Mouse (Mus musculus): ENCODE data around the gene Mrto4. TPM values are rescaled to one million over a fixed set of nuclear protein-coding genes. Genes with fewer than 3 reads are reported as not detected.
A peak's percentile ranks its signal among the peaks of the same experiment; 100 is the strongest.

The Mrto4 gene
- polyA plus RNA-seq, 1 experiment from 2014 or later: 98.9 TPM

DNA sequence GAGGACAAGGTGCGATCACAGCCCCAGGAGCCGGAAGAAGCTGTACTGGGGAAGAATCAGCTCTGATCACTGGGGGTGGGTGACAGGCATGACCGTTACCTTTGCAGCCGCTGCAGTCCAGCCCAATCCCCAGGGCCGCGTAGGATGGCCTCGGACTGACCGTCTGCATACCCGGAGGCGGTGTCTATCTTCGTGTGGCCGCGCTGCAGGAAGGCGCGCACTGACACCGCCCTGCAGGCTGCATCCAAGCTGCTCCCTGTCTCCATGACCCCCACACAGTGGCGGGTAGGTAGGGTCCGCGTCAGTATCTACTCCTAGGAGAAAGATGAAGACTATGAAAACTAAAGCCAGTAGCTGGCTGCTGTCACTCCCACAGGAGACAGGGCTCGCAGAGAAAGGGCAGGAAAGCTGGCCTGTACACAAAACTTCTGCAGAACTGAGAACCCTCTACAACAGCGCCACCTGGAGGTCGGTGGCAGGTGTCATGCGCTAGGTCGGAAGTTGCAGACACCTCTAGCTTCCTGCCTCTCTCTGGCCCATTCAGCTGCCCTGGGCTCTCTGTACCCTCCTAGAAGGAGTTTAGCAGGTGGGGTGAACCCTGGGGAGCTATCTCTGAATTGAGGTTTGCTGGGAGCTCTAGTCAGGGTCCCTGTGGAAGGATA lies 15.4 kb downstream of the Mrto4 start:
- Histone ChIP-seq H3K4me3 (peak overlapping the region; percentile 18), H3K9ac (no peak overlapping the region), H3K36me3 (no peaks in the 10 kb centered on the region), H3K27ac (no peak overlapping the region), H3K27me3 (peaks cover 8% of the 10 kb centered on the region), H3K4me1 (peaks cover 6% of the 10 kb centered on the region), H3K9me3 (no peaks in the 10 kb centered on the region), H3K4me2 (peak overlapping the region; percentile 28)
- WGBS: 23% methylated on average over 24 of the region's 24 CpGs
- ATAC-seq (ENCODE audit: insufficient number of reproducible peaks, low FRiP score, low TSS enrichment, low read depth): no peak

- peaks cover 8% of the 10 kb centered on the region for H3K27me3 ChIP-seq
- H3K4me1 ChIP-seq: peaks cover 6% of the 10 kb centered on the region
- no peak overlapping the region for H3K27ac ChIP-seq
- no peak overlapping the region for H3K9ac ChIP-seq
- no peaks in the 10 kb centered on the region for H3K9me3 ChIP-seq
- no peaks in the 10 kb centered on the region for H3K36me3 ChIP-seq
- no peak overlapping the region for H3K4me2 ChIP-seq
- 63% methylated on average over 7 of the region's 7 CpGs for WGBS
- no peak overlapping the region for H3K4me3 ChIP-seq
- no peak for ATAC-seq (ENCODE audit: insufficient number of reproducible peaks, low FRiP score, low TSS enrichment, low read depth)
Measured at GRCm38 (mm10) chr4:139335507-139335906, 16.9 kb downstream of the Mrto4 start.

GRCm38 (mm10) chr4:139334631-139335295 lies 17.6 kb downstream of the Mrto4 start:
- no peak overlapping the region for H3K27ac ChIP-seq
- H3K36me3 ChIP-seq: no peaks in the 10 kb centered on the region
- no peak overlapping the region for H3K4me3 ChIP-seq
- 77% methylated on average over 6 of the region's 9 CpGs for WGBS
- peaks cover 8% of the 10 kb centered on the region for H3K27me3 ChIP-seq
- no peak overlapping the region for H3K4me2 ChIP-seq
- H3K4me1 ChIP-seq: peaks cover 4% of the 10 kb centered on the region
- no peaks in the 10 kb centered on the region for H3K9me3 ChIP-seq
- H3K9ac ChIP-seq: no peak overlapping the region
- no peak for ATAC-seq (ENCODE audit: insufficient number of reproducible peaks, low FRiP score, low TSS enrichment, low read depth)

DNA sequence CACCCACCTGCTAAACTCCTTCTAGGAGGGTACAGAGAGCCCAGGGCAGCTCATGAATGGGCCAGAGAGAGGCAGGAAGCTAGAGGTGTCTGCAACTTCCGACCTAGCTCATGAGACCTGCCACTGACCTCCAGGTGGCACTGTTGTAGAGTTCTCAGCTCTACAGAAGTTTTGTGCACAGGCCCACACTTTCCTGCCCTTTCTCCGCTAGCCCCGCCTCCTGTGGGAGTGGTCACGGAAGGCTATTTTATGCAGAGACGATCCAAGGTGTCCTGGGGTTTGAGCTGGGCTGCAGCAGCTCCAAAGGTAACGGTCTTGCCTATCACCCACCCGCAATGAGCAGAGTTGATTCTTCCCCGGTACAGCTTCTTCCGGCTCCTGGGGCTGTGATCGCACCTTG lies 21.8 kb downstream of the Mrto4 start:
- Histone ChIP-seq H3K27me3 (no peaks in the 10 kb centered on the region), H3K9ac (no peak overlapping the region), H3K4me2 (peak overlapping the region; percentile 41), H3K9me3 (no peaks in the 10 kb centered on the region), H3K4me3 (peak overlapping the region; percentile 29), H3K27ac (no peak overlapping the region), H3K36me3 (no peaks in the 10 kb centered on the region), H3K4me1 (no peaks in the 10 kb centered on the region)
- 11% methylated on average over 10 of the region's 10 CpGs for WGBS
- 0 out of 2 replicates have a peak, but pooled peaks have one; percentile 61 for ATAC-seq (ENCODE audit: insufficient number of reproducible peaks, low FRiP score, low TSS enrichment, low read depth)

GRCm38 (mm10) chr4:139319740-139320139 lies 32.6 kb downstream of the Mrto4 start:
- Histone ChIP-seq H3K9ac (no peak overlapping the region), H3K27ac (no peak overlapping the region), H3K4me1 (no peaks in the 10 kb centered on the region), H3K4me2 (no peak overlapping the region), H3K9me3 (no peaks in the 10 kb centered on the region), H3K27me3 (no peaks in the 10 kb centered on the region), H3K4me3 (no peak overlapping the region), H3K36me3 (peaks cover 41% of the 10 kb centered on the region)
- 92% methylated on average over 4 of the region's 4 CpGs for WGBS
- no peak for ATAC-seq (ENCODE audit: insufficient number of reproducible peaks, low FRiP score, low TSS enrichment, low read depth)

DNA sequence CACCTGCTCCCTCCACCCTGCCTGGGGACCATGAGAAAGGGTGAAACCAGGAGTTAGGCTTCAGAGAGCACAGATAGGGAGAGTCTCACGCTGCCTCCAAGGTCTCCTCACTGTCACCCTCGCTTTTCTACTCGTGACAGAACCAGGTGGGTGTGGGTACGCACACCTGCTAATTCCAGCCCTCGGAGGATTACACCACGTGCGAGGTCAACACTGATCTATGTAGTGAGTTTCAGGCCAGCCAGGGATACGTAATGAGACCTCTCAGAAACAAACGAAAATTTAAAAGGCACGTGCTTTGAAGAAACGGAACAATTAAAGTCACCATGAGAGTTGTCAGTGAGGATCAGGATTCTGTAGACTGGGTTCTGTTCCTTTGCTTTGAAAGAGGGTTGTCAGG lies 33.9 kb downstream of the Mrto4 start:
- ATAC-seq (ENCODE audit: insufficient number of reproducible peaks, low FRiP score, low TSS enrichment, low read depth): no peak
- H3K27ac ChIP-seq: no peak overlapping the region
- H3K36me3 ChIP-seq: peaks cover 49% of the 10 kb centered on the region

GRCm38 (mm10) chr4:139312632-139313031 lies 39.7 kb downstream of the Mrto4 start:
- H3K4me2 ChIP-seq: no peak overlapping the region
- H3K4me1 ChIP-seq: peaks cover 30% of the 10 kb centered on the region
- no peak overlapping the region for H3K4me3 ChIP-seq
- no peak overlapping the region for H3K9ac ChIP-seq
- peaks cover 33% of the 10 kb centered on the region for H3K36me3 ChIP-seq
- no peaks in the 10 kb centered on the region for H3K9me3 ChIP-seq
- no peaks in the 10 kb centered on the region for H3K27me3 ChIP-seq
- H3K27ac ChIP-seq: no peak overlapping the region
- ATAC-seq (ENCODE audit: insufficient number of reproducible peaks, low FRiP score, low TSS enrichment, low read depth): no peak
- WGBS: 65% methylated on average over 4 of the region's 4 CpGs

More for the DNA sequence above, 33.9 kb downstream of the Mrto4 start:
- Histone ChIP-seq H3K9me3 (no peaks in the 10 kb centered on the region), H3K9ac (no peak overlapping the region), H3K4me1 (no peaks in the 10 kb centered on the region), H3K27me3 (no peaks in the 10 kb centered on the region), H3K4me2 (no peak overlapping the region), H3K4me3 (no peak overlapping the region)
- 93% methylated on average over 11 of the region's 11 CpGs for WGBS

DNA sequence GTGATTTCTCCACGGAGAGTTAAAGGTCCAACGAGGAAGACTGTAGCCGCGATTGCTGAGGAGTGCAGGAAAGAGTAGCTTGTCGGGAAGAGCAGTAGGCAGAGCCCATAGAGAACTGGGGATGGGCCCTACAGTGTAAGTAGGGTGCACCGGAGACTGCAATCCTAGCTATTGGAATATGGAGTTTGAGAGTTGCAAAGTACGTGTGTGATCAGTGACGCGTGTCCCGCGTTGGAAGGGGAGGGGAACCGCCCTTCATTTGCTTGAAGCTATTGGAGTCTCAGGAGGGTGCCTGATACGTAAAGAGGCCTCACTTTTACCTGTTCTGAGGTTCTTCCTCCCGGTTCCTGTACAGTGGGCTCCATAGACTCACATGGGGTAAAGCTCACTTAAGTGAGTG lies 40.7 kb downstream of the Mrto4 start:
- Histone ChIP-seq H3K36me3 (peaks cover 26% of the 10 kb centered on the region), H3K27ac (no peak overlapping the region), H3K4me3 (peak overlapping the region; percentile 67), H3K9ac (peak overlapping the region; percentile 79), H3K4me1 (peaks cover 30% of the 10 kb centered on the region), H3K4me2 (peak overlapping the region; percentile 94), H3K27me3 (no peaks in the 10 kb centered on the region), H3K9me3 (no peaks in the 10 kb centered on the region)
- ATAC-seq (ENCODE audit: insufficient number of reproducible peaks, low FRiP score, low TSS enrichment, low read depth): no peak
- 12% methylated on average over 14 of the region's 14 CpGs for WGBS

DNA sequence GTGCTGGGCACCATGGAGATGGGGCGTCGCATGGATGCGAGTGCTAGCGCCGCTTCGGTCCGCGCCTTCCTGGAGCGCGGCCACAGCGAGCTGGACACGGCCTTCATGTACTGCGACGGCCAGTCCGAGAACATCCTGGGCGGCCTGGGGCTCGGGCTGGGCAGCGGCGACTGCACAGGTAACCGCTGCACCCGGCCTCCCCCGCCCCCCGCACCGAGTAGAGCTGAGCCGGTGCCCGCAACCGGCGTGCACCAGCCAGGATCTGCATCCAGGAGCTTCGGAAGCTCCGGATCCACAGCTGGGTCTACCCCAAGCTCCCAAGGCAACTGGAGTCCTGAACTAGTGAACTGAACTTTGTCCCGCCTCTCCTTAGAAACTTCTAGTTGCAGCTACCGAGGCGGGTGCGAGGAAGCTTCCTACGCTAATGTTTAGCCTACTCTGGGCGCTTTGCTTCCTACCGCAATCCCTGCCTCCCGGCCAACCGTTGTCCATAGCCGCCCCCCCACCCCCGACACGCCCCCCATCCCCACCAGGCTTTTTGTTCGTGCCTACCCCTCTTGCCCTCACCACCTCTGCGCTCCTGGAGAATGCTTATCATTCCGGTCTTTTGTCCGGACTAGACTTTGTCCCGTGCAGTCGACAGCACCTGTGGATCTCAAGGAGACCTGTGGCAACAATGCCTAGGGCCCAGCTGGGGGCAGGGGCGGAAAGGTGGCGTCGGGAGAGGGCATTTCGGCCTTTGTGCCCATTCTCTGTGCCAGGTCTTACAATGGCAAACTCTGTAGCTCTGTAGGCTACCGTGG lies 41.3 kb downstream of the Mrto4 start:
- H3K27ac ChIP-seq: peak overlapping the region; percentile 77
- peaks cover 30% of the 10 kb centered on the region for H3K4me1 ChIP-seq
- peak overlapping the region; percentile 94 for H3K4me2 ChIP-seq
- H3K27me3 ChIP-seq: no peaks in the 10 kb centered on the region
- no peaks in the 10 kb centered on the region for H3K9me3 ChIP-seq
- ATAC-seq (ENCODE audit: insufficient number of reproducible peaks, low FRiP score, low TSS enrichment, low read depth): peak; percentile 42
- H3K36me3 ChIP-seq: peaks cover 26% of the 10 kb centered on the region
- peak overlapping the region; percentile 67 for H3K4me3 ChIP-seq
- WGBS: under 1% methylated on average over 53 of the region's 53 CpGs
- H3K9ac ChIP-seq: peak overlapping the region; percentile 79

DNA sequence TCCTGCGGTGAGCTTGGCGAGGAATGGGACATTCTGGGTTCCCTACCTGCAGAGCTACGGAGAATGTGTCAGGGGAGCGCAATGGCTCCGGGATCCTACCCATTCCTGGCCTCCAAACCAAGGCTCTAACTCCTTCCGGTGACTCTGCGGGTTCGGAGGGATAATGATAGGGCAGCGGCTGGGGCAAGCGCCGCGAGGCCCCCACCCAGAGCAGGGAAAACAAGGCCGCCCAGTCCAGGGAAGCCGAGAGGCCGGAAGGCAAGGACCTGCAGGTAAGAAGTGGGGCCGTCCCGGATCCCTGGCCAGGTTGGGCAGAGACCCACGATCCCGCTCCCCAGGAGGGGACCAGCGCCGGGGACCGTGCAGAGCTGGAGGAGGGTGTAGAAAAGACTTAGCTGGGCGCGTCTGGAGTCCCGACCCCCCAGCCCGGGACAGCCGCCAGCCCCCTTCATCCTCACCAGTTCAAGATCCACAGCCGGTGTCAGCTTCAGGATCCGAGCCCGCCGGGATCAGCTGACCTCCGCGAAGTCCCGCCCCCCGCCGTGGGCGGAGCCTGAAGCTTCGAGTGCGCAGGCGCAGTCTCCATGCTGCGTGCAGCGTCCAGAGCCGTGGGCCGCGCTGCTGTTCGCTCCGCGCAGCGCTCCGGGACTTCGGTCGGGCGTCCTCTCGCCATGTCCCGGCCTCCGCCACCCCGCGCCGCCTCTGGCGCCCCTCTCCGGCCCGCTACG lies 42.0 kb downstream of the Mrto4 start, which contains the start of the genes Pqlc2 and Akr7a5:
Gene Pqlc2, minus strand, starts transcription at position 538 of the 728 bp plus-strand sequence.
Gene Akr7a5, plus strand, starts transcription at position 574 of the 728 bp plus-strand sequence.
- peak within 1 kb of the TSS; percentile 67 for H3K4me3 ChIP-seq
- WGBS: under 1% methylated on average over 62 of the region's 63 CpGs
- ATAC-seq (ENCODE audit: insufficient number of reproducible peaks, low FRiP score, low TSS enrichment, low read depth): peak; percentile 87

GRCm38 (mm10) chr4:139309651-139310050 lies 42.7 kb downstream of the Mrto4 start:
- Histone ChIP-seq H3K36me3 (peaks cover 24% of the 10 kb centered on the region), H3K4me1 (peaks cover 30% of the 10 kb centered on the region), H3K27ac (0 out of 2 replicates have a peak overlapping the region, but pooled peaks have one; percentile 77), H3K27me3 (no peaks in the 10 kb centered on the region), H3K4me3 (peak overlapping the region; percentile 67), H3K9me3 (no peaks in the 10 kb centered on the region), H3K4me2 (peak overlapping the region; percentile 94), H3K9ac (peak overlapping the region; percentile 88)
- ATAC-seq (ENCODE audit: insufficient number of reproducible peaks, low FRiP score, low TSS enrichment, low read depth): no peak
- 18% methylated on average over 6 of the region's 6 CpGs for WGBS

More for the DNA sequence above, 42.0 kb downstream of the Mrto4 start, which contains the start of the genes Pqlc2 and Akr7a5:
- no peaks in the 10 kb centered on the region for H3K9me3 ChIP-seq
- peaks cover 30% of the 10 kb centered on the region for H3K4me1 ChIP-seq
- peak within 1 kb of the TSS; percentile 77 for H3K27ac ChIP-seq
- H3K4me2 ChIP-seq: peak within 1 kb of the TSS; percentile 94
- H3K36me3 ChIP-seq: peaks cover 24% of the 10 kb centered on the region
- peak within 1 kb of the TSS; percentile 88 for H3K9ac ChIP-seq
- no peaks in the 10 kb centered on the region for H3K27me3 ChIP-seq
